Mouse (Mus musculus) liver, postnatal 0 days (tissue): ENCODE measurements around the gene Tbc1d1. TPM values are rescaled to one million over a fixed set of nuclear protein-coding genes. Genes with fewer than 3 reads are reported as not detected.

Experiments
- ATAC-seq: fragments of 200-750 bp; cut with Nextera tagmentation; 2 replicates; pipeline ENCODE4 v1.8.0; 2017; ENCODE audit warnings: mild to moderate bottlenecking, moderate library complexity
- DNase-seq: peaks from one replicate; pipeline ENCODE4 v3.0.0-alpha.2; 2016
- H3K27ac ChIP-seq: fragments of 300-500 bp; sonication (generic); 2 replicates; pipeline ENCODE4 v1.5.1; 2014; ENCODE audit warnings: antibody characterized with exemption, moderate library complexity, mild to moderate bottlenecking, low read depth
- H3K27me3 ChIP-seq: fragments of 300-500 bp; sonication (generic); 2 replicates; pipeline ENCODE4 v1.6.1; 2014; ENCODE audit warnings: low read length, control low read depth, mixed read lengths; ENCODE audit not compliant: insufficient read depth
- H3K36me3 ChIP-seq: fragments of 300-500 bp; sonication (generic); replicated peaks from 2 replicates; pipeline ENCODE4 v1.6.1; 2014; ENCODE audit warnings: mild to moderate bottlenecking, control low read depth, low read length, moderate library complexity, mixed read lengths; ENCODE audit not compliant: insufficient read depth
- H3K4me1 ChIP-seq: fragments of 300-500 bp; sonication (generic); 2 replicates; pipeline ENCODE4 v1.6.1; 2014; ENCODE audit warnings: antibody characterized with exemption, mild to moderate bottlenecking, control low read depth; ENCODE audit not compliant: insufficient read depth
- H3K4me2 ChIP-seq: fragments of 300-500 bp; sonication (generic); 2 replicates; pipeline ENCODE4 v1.6.1; 2014; ENCODE audit warnings: low read depth, mild to moderate bottlenecking, low read length, moderate library complexity, mixed read lengths
- H3K4me3 ChIP-seq: fragments of 300-500 bp; sonication (generic); 2 replicates; pipeline ENCODE4 v1.5.1; 2014; ENCODE audit warnings: low read depth, low read length
- H3K9ac ChIP-seq: fragments of 300-500 bp; sonication (generic); replicated peaks from 2 replicates; pipeline ENCODE4 v1.6.1; 2014; ENCODE audit warnings: mild to moderate bottlenecking, moderate library complexity
- H3K9me3 ChIP-seq: fragments of 300-500 bp; sonication (generic); 2 replicates; pipeline ENCODE4 v1.6.1; 2016; ENCODE audit warnings: mild to moderate bottlenecking, control low read depth, low read length, mixed read lengths
- CTCF ChIP-seq: sonication (generic); IDR thresholded peaks from 2 replicates; pipeline ENCODE4 v1.5.1; 2016; ENCODE audit warnings: antibody characterized with exemption, low read depth
- EP300 ChIP-seq: IDR thresholded peaks from 2 replicates; pipeline ENCODE4 v1.6.1; 2016; ENCODE audit warnings: antibody characterized with exemption, low read depth, mild to moderate bottlenecking
- WGBS: fragments of 180-500 bp; shearing (Covaris S2); extraction: QIAGEN DNeasy Blood & Tissue Kit; methylation state at CpG from one replicate; pipeline ENCODE4 v1.1.7; 2014; ENCODE audit not compliant: insufficient replicate concordance; 5-methylcytosine and 5-hydroxymethylcytosine counted together
- polyA plus RNA-seq: library from polyadenylated mRNA; unstranded; fragments of >200 nt; fragmentation: Nextera tagmentation; extraction: Ambion mirVana; gene quantifications from 2 replicates; pipeline ENCODE4 v1.2.1, GENCODE M21; 2015

Gene Tbc1d1
- polyA plus RNA-seq, 1 experiment from 2014 or later, result 5.0 TPM

GRCm38 (mm10) chr5:64295621-64296020 lies 139.5 kb downstream of the Tbc1d1 start:
- Histone ChIP-seq H3K4me1 (peaks cover 26% of the 10 kb centered on the region), H3K9me3 (no peaks in the 10 kb centered on the region), H3K4me3 (no peak overlapping the region), H3K36me3 (peaks cover 13% of the 10 kb centered on the region), H3K27ac (no peak overlapping the region), H3K4me2 (no peak overlapping the region), H3K27me3 (no peaks in the 10 kb centered on the region), H3K9ac (no peak overlapping the region)
- TF ChIP-seq EP300, result no peak
- TF ChIP-seq CTCF, result no peak
- ATAC-seq (no peak), DNase-seq (no peak)

DNA sequence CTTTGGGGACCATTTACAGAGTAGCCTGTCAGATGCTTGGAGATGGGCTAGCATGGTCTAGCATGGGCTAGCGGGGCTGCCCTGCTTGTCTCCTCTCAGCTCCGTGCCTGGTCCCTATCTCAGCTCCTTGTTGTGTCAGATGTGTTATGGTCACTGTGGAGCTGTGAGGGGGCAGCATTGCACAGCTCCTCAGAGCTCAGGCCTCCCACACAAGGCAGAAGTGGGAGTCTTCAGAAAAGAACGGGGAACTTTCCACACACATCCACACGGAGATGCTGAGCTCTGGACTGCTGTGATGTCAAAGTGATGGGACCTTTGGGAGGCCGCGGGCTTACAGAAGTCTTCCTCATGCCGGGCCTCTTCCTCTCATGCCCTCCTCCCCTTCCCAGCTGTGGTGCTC lies 140.2 kb downstream of the Tbc1d1 start:
- peak overlapping the region; percentile 55; the same call in 1 of the 2 replicates for H3K27ac ChIP-seq
- peaks cover 28% of the 10 kb centered on the region for H3K4me1 ChIP-seq
- no peak overlapping the region for H3K9ac ChIP-seq
- no peak overlapping the region for H3K4me2 ChIP-seq
- H3K9me3 ChIP-seq, result no peaks in the 10 kb centered on the region
- no peak for TF ChIP-seq EP300
- no peak for TF ChIP-seq CTCF
- H3K36me3 ChIP-seq, result peaks cover 15% of the 10 kb centered on the region
- no peak for DNase-seq
- 80% methylated on average over 7 of the region's 7 CpGs for WGBS
- no peak for ATAC-seq
- H3K27me3 ChIP-seq, result no peaks in the 10 kb centered on the region
- no peak overlapping the region for H3K4me3 ChIP-seq

DNA sequence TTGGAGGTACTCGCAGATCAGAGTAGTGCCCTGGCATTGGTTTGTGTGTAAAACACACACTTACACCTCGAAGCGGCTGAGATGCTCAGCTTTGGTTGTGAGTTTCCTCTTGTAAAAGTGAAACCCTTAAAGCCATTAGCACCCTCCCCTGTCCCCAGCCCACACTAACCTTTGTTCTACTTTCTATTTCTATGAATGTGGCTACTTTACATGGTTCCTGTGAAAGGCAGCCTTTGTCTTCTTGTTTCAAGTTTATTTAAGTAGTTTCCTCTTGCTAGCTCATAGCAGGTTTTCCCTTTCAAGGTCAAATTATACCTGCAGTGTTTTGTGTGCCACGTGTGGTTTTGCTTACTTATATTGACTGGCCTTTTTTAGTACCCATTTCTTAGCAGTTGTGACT lies 141.0 kb downstream of the Tbc1d1 start:
- no peak overlapping the region for H3K4me3 ChIP-seq
- no peak overlapping the region for H3K4me2 ChIP-seq
- H3K27ac ChIP-seq, result peak overlapping the region; percentile 55
- H3K9me3 ChIP-seq, result no peaks in the 10 kb centered on the region
- 55% methylated on average over 4 of the region's 4 CpGs for WGBS
- no peak overlapping the region for H3K9ac ChIP-seq
- no peak for ATAC-seq
- no peak for DNase-seq
- H3K27me3 ChIP-seq, result no peaks in the 10 kb centered on the region
- peaks cover 28% of the 10 kb centered on the region for H3K4me1 ChIP-seq
- TF ChIP-seq CTCF (no peak), EP300 (no peak)
- H3K36me3 ChIP-seq, result peaks cover 16% of the 10 kb centered on the region

GRCm38 (mm10) chr5:64298331-64299036 lies 142.4 kb downstream of the Tbc1d1 start:
- no peak overlapping the region for H3K4me3 ChIP-seq
- peaks cover 17% of the 10 kb centered on the region for H3K36me3 ChIP-seq
- H3K4me2 ChIP-seq, result peak overlapping the region; percentile 23
- no peak overlapping the region for H3K9ac ChIP-seq
- ATAC-seq, result peak; percentile 88
- DNase-seq, result peak; percentile 78
- 49% methylated on average over 20 of the region's 20 CpGs for WGBS
- no peaks in the 10 kb centered on the region for H3K27me3 ChIP-seq
- TF ChIP-seq EP300, result no peak; the same call in 1 of the 2 replicates
- TF ChIP-seq CTCF, result no peak
- peak overlapping the region; percentile 55 for H3K27ac ChIP-seq
- no peaks in the 10 kb centered on the region for H3K9me3 ChIP-seq
- H3K4me1 ChIP-seq, result peaks cover 28% of the 10 kb centered on the region

GRCm38 (mm10) chr5:64299508-64300324 lies 143.6 kb downstream of the Tbc1d1 start:
- H3K9ac ChIP-seq, result no peak overlapping the region
- H3K36me3 ChIP-seq, result 0 out of 2 replicates have a peak, but pooled peaks cover 9% of the 10 kb centered on the region
- H3K9me3 ChIP-seq, result no peaks in the 10 kb centered on the region
- H3K4me2 ChIP-seq, result no peak overlapping the region
- no peak overlapping the region for H3K4me3 ChIP-seq
- ATAC-seq (peak; percentile 24; the same call in 1 of the 2 replicates), DNase-seq (no peak)
- WGBS, result 47% methylated on average over 7 of the region's 7 CpGs
- peaks cover 28% of the 10 kb centered on the region for H3K4me1 ChIP-seq
- no peak overlapping the region for H3K27ac ChIP-seq
- TF ChIP-seq CTCF (no peak), EP300 (no peak)
- no peaks in the 10 kb centered on the region for H3K27me3 ChIP-seq

- no peaks in the 10 kb centered on the region for H3K9me3 ChIP-seq
- H3K4me3 ChIP-seq, result no peak overlapping the region
- no peak overlapping the region for H3K27ac ChIP-seq
- peaks cover 11% of the 10 kb centered on the region; the same call in 1 of the 2 replicates for H3K36me3 ChIP-seq
- DNase-seq, result no peak
- no peak for ATAC-seq
- no peaks in the 10 kb centered on the region for H3K27me3 ChIP-seq
- H3K4me2 ChIP-seq, result no peak overlapping the region
- TF ChIP-seq CTCF (no peak), EP300 (no peak)
- H3K4me1 ChIP-seq, result peaks cover 28% of the 10 kb centered on the region
- H3K9ac ChIP-seq, result no peak overlapping the region
- 82% methylated on average over 4 of the region's 4 CpGs for WGBS
Observed at GRCm38 (mm10) chr5:64301246-64301645, 145.1 kb downstream of the Tbc1d1 start.
